Mouse (Mus musculus): ENCODE measurements around the gene Ppp1r36. TPM values are rescaled to one million over a fixed set of nuclear protein-coding genes. Genes with fewer than 3 reads are reported as not detected.
"Not testable (repeated sequence)": the region's sequence is repeated elsewhere in the genome, so short reads cannot be mapped to it uniquely, and the experiment has no call there.

The Ppp1r36 gene
- polyA plus RNA-seq, 2 experiments = 3.1 to 4.2 TPM

- no peaks in the 10 kb centered on the region for H3K36me3 ChIP-seq (ENCODE audit: control insufficient read depth, insufficient read depth, low read length)
- WGBS = 75% methylated on average over 6 of the region's 6 CpGs
- no peak for TF ChIP-seq POLR2A (IDR thresholded peaks at IDR 0.05; ENCODE audit: borderline replicate concordance, extremely low read depth, insufficient read depth, insufficient read length)
- no peak overlapping the region for H3K4me2 ChIP-seq (replicated peaks; ENCODE audit: low read depth, low read length, severe bottlenecking)
- H3K4me3 ChIP-seq (replicated peaks; ENCODE audit: low read length) = no peak overlapping the region
- DNase-seq (ENCODE audit: low spot score) (no peak), ATAC-seq (ENCODE audit: low FRiP score, low read depth) (no peak)
- H3K9me3 ChIP-seq (ENCODE audit: control insufficient read depth, low read length) = no peaks in the 10 kb centered on the region
- H3K9ac ChIP-seq (ENCODE audit: low read depth, low read length, severe bottlenecking) = no peak overlapping the region
- H3K27ac ChIP-seq (replicated peaks; ENCODE audit: low read depth, low read length) = no peak overlapping the region
- H3K4me1 ChIP-seq (ENCODE audit: control insufficient read depth, insufficient read depth, low read length) = no peaks in the 10 kb centered on the region
- no peaks in the 10 kb centered on the region for H3K27me3 ChIP-seq (ENCODE audit: control insufficient read depth, insufficient read depth, low read length)
Observed at GRCm38 (mm10) chr12:76444862-76445261, 27.5 kb downstream of the Ppp1r36 start.

DNA sequence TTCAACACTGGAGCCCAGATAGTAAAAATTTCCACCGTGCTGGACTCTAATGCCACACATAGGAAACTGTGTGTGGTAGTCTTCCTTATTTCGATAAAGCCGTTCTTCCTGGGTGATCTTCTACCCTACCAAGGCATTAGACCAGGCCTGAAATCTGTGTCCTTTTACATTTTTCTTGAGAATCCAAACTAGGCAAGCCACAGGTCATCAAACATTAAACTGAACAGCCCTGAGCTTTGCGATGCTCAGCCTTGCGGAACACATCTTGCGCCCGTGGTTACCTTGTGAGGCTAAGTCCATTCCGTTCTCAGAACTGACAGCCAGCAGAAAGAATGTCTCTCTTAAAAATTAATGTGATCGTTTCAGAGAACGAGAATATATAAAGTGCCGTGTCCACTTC lies 28.9 kb downstream of the Ppp1r36 start:
- no peak for ATAC-seq (ENCODE audit: low FRiP score, low read depth)
- H3K4me2 ChIP-seq (replicated peaks; ENCODE audit: low read depth, low read length, severe bottlenecking) = no peak overlapping the region
- WGBS = 87% methylated on average over 11 of the region's 11 CpGs
- no peak overlapping the region for H3K27ac ChIP-seq (replicated peaks; ENCODE audit: low read depth, low read length)
- no peaks in the 10 kb centered on the region for H3K9me3 ChIP-seq (ENCODE audit: control insufficient read depth, low read length)
- no peak for DNase-seq (ENCODE audit: low spot score)
- no peaks in the 10 kb centered on the region for H3K27me3 ChIP-seq (ENCODE audit: control insufficient read depth, insufficient read depth, low read length)
- H3K4me3 ChIP-seq (replicated peaks; ENCODE audit: low read length) = no peak overlapping the region
- no peak for TF ChIP-seq POLR2A (IDR thresholded peaks at IDR 0.05; ENCODE audit: borderline replicate concordance, extremely low read depth, insufficient read depth, insufficient read length)
- no peak overlapping the region for H3K9ac ChIP-seq (ENCODE audit: low read depth, low read length, severe bottlenecking)
- H3K36me3 ChIP-seq (ENCODE audit: control insufficient read depth, insufficient read depth, low read length) = no peaks in the 10 kb centered on the region
- H3K4me1 ChIP-seq (ENCODE audit: control insufficient read depth, insufficient read depth, low read length) = no peaks in the 10 kb centered on the region

DNA sequence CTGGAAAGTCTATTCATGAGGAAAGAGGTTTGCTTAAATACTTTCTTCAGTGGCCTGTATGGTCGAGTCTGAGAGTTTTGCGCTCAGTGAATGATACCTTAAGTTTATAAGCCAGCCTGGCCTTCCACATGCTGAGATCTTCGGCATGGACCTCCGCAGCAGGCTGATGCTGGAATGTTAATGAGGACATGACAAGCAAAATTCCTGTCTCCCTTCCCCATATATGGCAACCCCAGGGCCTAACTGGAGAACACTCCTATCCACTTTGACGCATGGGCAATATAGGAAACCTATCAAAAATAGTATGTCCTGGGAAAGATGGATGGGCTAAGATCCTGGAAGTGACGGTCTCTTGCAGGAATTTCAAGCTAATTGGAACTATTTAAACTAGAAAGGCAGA lies 30.8 kb downstream of the Ppp1r36 start:
- H3K27ac ChIP-seq (replicated peaks; ENCODE audit: low read depth, low read length) = no peak overlapping the region
- H3K9me3 ChIP-seq (ENCODE audit: control insufficient read depth, low read length) = no peaks in the 10 kb centered on the region
- H3K36me3 ChIP-seq (ENCODE audit: control insufficient read depth, insufficient read depth, low read length) = no peaks in the 10 kb centered on the region
- H3K4me1 ChIP-seq (ENCODE audit: control insufficient read depth, insufficient read depth, low read length) = no peaks in the 10 kb centered on the region
- no peak for TF ChIP-seq POLR2A (IDR thresholded peaks at IDR 0.05; ENCODE audit: borderline replicate concordance, extremely low read depth, insufficient read depth, insufficient read length)
- H3K4me2 ChIP-seq (replicated peaks; ENCODE audit: low read depth, low read length, severe bottlenecking) = no peak overlapping the region
- ATAC-seq (ENCODE audit: low FRiP score, low read depth) (no peak), DNase-seq (ENCODE audit: low spot score) (no peak)
- H3K27me3 ChIP-seq (ENCODE audit: control insufficient read depth, insufficient read depth, low read length) = no peaks in the 10 kb centered on the region
- no peak overlapping the region for H3K4me3 ChIP-seq (replicated peaks; ENCODE audit: low read length)
- H3K9ac ChIP-seq (ENCODE audit: low read depth, low read length, severe bottlenecking) = no peak overlapping the region
- WGBS = 56% methylated on average over 6 of the region's 6 CpGs

GRCm38 (mm10) chr12:76452203-76452602 lies 34.9 kb downstream of the Ppp1r36 start:
- Histone ChIP-seq H3K36me3 (ENCODE audit: control insufficient read depth, insufficient read depth, low read length) (no peaks in the 10 kb centered on the region), H3K27ac (replicated peaks; ENCODE audit: low read depth, low read length) (no peak overlapping the region), H3K4me2 (replicated peaks; ENCODE audit: low read depth, low read length, severe bottlenecking) (no peak overlapping the region), H3K4me3 (replicated peaks; ENCODE audit: low read length) (no peak overlapping the region), H3K4me1 (ENCODE audit: control insufficient read depth, insufficient read depth, low read length) (no peaks in the 10 kb centered on the region), H3K9me3 (ENCODE audit: control insufficient read depth, low read length) (no peaks in the 10 kb centered on the region), H3K27me3 (ENCODE audit: control insufficient read depth, insufficient read depth, low read length) (no peaks in the 10 kb centered on the region), H3K9ac (ENCODE audit: low read depth, low read length, severe bottlenecking) (no peak overlapping the region)
- WGBS = 59% methylated on average over 2 of the region's 2 CpGs
- DNase-seq (ENCODE audit: low spot score) (no peak), ATAC-seq (ENCODE audit: low FRiP score, low read depth) (no peak)
- no peak for TF ChIP-seq POLR2A (IDR thresholded peaks at IDR 0.05; ENCODE audit: borderline replicate concordance, extremely low read depth, insufficient read depth, insufficient read length)

DNA sequence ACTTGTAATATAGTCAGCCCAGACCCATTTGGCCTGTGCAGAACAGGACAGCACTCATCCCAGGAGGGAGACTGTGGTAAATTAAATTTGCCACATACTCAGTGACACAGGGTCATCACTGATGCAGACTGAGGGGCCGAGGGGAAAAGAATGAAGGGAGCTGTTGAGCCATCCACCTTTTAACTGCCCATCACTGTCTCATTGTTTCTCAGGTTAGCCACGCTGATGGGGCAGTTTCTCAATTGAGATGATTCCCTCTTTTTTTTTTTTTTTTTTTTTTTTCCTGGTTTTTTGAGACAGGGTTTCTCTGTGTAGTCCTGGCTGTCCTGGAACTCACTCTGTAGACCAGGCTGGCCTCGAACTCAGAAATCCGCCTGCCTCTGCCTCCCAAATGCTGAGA lies 41.1 kb downstream of the Ppp1r36 start:
- not testable (repeated sequence) for H3K9me3 ChIP-seq (ENCODE audit: control insufficient read depth, low read length); H3K4me2 ChIP-seq (replicated peaks; ENCODE audit: low read depth, low read length, severe bottlenecking); H3K4me3 ChIP-seq (replicated peaks; ENCODE audit: low read length); H3K9ac ChIP-seq (ENCODE audit: low read depth, low read length, severe bottlenecking); H3K27ac ChIP-seq (replicated peaks; ENCODE audit: low read depth, low read length); H3K36me3 ChIP-seq (ENCODE audit: control insufficient read depth, insufficient read depth, low read length); ATAC-seq (ENCODE audit: low FRiP score, low read depth); H3K27me3 ChIP-seq (ENCODE audit: control insufficient read depth, insufficient read depth, low read length); DNase-seq (ENCODE audit: low spot score); H3K4me1 ChIP-seq (ENCODE audit: control insufficient read depth, insufficient read depth, low read length)
- WGBS = 92% methylated on average over 4 of the region's 4 CpGs

DNA sequence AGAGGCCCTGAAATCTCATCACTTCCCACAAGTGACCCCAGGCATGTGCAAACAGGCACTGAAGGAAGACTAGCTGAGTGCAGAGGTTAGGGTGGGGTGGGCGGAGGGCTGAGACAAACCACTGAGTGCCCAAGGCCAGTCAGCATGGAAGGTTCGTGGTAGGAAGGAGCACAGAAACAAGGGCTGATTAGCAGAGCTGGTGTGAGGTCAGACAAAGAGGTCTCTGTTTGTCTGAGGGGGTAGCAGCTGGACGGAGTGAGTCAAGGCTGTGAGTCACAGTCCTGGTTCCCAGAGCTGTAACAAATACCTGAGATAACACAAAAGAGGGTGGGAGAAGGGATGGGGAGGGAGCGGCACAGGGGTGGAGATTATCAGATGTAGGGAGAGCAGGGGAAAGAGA lies 41.7 kb downstream of the Ppp1r36 start:
- DNase-seq (ENCODE audit: low spot score) = no peak
- no peak overlapping the region for H3K4me3 ChIP-seq (replicated peaks; ENCODE audit: low read length)
- H3K9me3 ChIP-seq (ENCODE audit: control insufficient read depth, low read length) = no peaks in the 10 kb centered on the region
- H3K4me2 ChIP-seq (replicated peaks; ENCODE audit: low read depth, low read length, severe bottlenecking) = no peak overlapping the region
- no peaks in the 10 kb centered on the region for H3K27me3 ChIP-seq (ENCODE audit: control insufficient read depth, insufficient read depth, low read length)
- no peak for ATAC-seq (ENCODE audit: low FRiP score, low read depth)
- WGBS = 64% methylated on average over 4 of the region's 4 CpGs
- no peaks in the 10 kb centered on the region for H3K36me3 ChIP-seq (ENCODE audit: control insufficient read depth, insufficient read depth, low read length)
- TF ChIP-seq POLR2A (IDR thresholded peaks at IDR 0.05; ENCODE audit: borderline replicate concordance, extremely low read depth, insufficient read depth, insufficient read length) = no peak
- H3K27ac ChIP-seq (replicated peaks; ENCODE audit: low read depth, low read length) = no peak overlapping the region
- H3K9ac ChIP-seq (ENCODE audit: low read depth, low read length, severe bottlenecking) = no peak overlapping the region
- H3K4me1 ChIP-seq (ENCODE audit: control insufficient read depth, insufficient read depth, low read length) = no peaks in the 10 kb centered on the region

Measured in limb, embryonic 14.5 days (tissue).